Mouse (Mus musculus) neural tube, embryonic 13.5 days (tissue): ENCODE measurements around the gene Masp2. TPM values are rescaled to one million over a fixed set of nuclear protein-coding genes. Genes with fewer than 3 reads are reported as not detected.
A peak's percentile ranks its signal among the peaks of the same experiment; 100 is the strongest.

Experiments
- ATAC-seq: fragments of 200-750 bp; cut with Nextera tagmentation; 2 replicates; pipeline ENCODE4 v1.8.0; 2017; ENCODE audit warnings: low read depth, mild to moderate bottlenecking, moderate TSS enrichment, moderate library complexity
- H3K27ac ChIP-seq: fragments of 300-500 bp; sonication (generic); replicated peaks from 2 replicates; pipeline ENCODE4 v1.5.1; 2015; ENCODE audit warnings: moderate library complexity, mild to moderate bottlenecking, inconsistent platforms
- H3K27me3 ChIP-seq: fragments of 300-500 bp; sonication (generic); 2 replicates; pipeline ENCODE4 v1.6.1; 2015; ENCODE audit warnings: mild to moderate bottlenecking, inconsistent platforms
- H3K36me3 ChIP-seq: fragments of 300-500 bp; sonication (generic); 2 replicates; pipeline ENCODE4 v1.6.1; 2015; ENCODE audit warnings: mild to moderate bottlenecking, inconsistent platforms
- H3K4me1 ChIP-seq: fragments of 300-500 bp; sonication (generic); replicated peaks from 2 replicates; pipeline ENCODE4 v1.6.1; 2015; ENCODE audit warnings: inconsistent platforms
- H3K4me2 ChIP-seq: fragments of 300-500 bp; sonication (generic); 2 replicates; pipeline ENCODE4 v1.6.1; 2015; ENCODE audit warnings: inconsistent platforms, mild to moderate bottlenecking, moderate library complexity
- H3K4me3 ChIP-seq: fragments of 300-500 bp; sonication (generic); 2 replicates; pipeline ENCODE4 v1.5.1; 2015; ENCODE audit warnings: mild to moderate bottlenecking, inconsistent platforms
- H3K9ac ChIP-seq: fragments of 300-500 bp; sonication (generic); 2 replicates; pipeline ENCODE4 v1.6.1; 2015; ENCODE audit warnings: moderate library complexity, mild to moderate bottlenecking, inconsistent platforms
- H3K9me3 ChIP-seq: fragments of 300-500 bp; sonication (generic); 2 replicates; pipeline ENCODE4 v1.6.1; 2016; ENCODE audit warnings: inconsistent platforms
- WGBS: fragments of 180-500 bp; shearing (Covaris S2); methylation state at CpG from one replicate; pipeline ENCODE4 v1.1.7; 2015; 5-methylcytosine and 5-hydroxymethylcytosine counted together
- polyA plus RNA-seq: library from polyadenylated mRNA; unstranded; fragments of >200 nt; fragmentation: Nextera tagmentation; extraction: Ambion mirVana; gene quantifications from 2 replicates; pipeline ENCODE4 v1.2.1, GENCODE M21; 2015

Gene Masp2
- polyA plus RNA-seq, 1 experiment from 2014 or later: 1.1 TPM

GRCm38 (mm10) chr4:148644926-148645325 is 42.6 kb downstream of the Masp2 start:
- H3K9me3 ChIP-seq: no peaks in the 10 kb centered on the region
- no peak overlapping the region for H3K9ac ChIP-seq
- peaks cover 4% of the 10 kb centered on the region; the same call in 1 of the 2 replicates for H3K4me1 ChIP-seq
- WGBS: 90% methylated on average over 6 of the region's 6 CpGs
- no peak overlapping the region for H3K4me2 ChIP-seq
- H3K4me3 ChIP-seq: no peak overlapping the region
- no peak overlapping the region for H3K27ac ChIP-seq
- no peaks in the 10 kb centered on the region for H3K36me3 ChIP-seq
- H3K27me3 ChIP-seq: no peaks in the 10 kb centered on the region
- ATAC-seq: no peak

DNA sequence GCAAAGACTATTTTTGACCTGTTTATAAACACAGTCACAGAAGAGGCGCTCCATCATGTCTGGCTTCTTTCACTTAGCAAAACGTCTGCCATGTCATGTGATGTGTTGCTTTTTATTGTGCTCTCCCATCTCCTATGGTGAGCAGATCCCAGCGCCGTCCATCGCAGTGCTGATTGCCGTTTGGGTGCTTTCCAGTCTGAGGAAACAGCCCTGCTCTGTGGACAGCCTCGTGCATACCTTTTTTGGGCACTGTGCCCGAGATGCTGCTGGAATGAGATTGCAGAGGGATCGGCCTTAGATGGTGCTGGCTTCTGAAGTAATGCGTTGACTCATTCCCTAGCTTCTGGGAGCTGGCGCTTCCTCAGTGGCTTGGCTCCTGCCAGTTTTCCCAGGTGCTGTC is 44.3 kb downstream of the Masp2 start:
- WGBS: 63% methylated on average over 11 of the region's 11 CpGs
- Histone ChIP-seq H3K4me2 (no peak overlapping the region), H3K36me3 (no peaks in the 10 kb centered on the region), H3K27ac (no peak overlapping the region), H3K9ac (no peak overlapping the region), H3K9me3 (no peaks in the 10 kb centered on the region), H3K27me3 (no peaks in the 10 kb centered on the region), H3K4me1 (peaks cover 15% of the 10 kb centered on the region), H3K4me3 (no peak overlapping the region)
- ATAC-seq: no peak

- WGBS: 67% methylated on average over 3 of the region's 3 CpGs
- no peaks in the 10 kb centered on the region for H3K36me3 ChIP-seq
- H3K27me3 ChIP-seq: no peaks in the 10 kb centered on the region
- H3K4me2 ChIP-seq: no peak overlapping the region
- peaks cover 10% of the 10 kb centered on the region for H3K4me1 ChIP-seq
- H3K9ac ChIP-seq: no peak overlapping the region
- no peaks in the 10 kb centered on the region for H3K9me3 ChIP-seq
- no peak overlapping the region for H3K4me3 ChIP-seq
- H3K27ac ChIP-seq: no peak overlapping the region
- no peak for ATAC-seq
Observed at GRCm38 (mm10) chr4:148649309-148649708, 47.0 kb downstream of the Masp2 start.

DNA sequence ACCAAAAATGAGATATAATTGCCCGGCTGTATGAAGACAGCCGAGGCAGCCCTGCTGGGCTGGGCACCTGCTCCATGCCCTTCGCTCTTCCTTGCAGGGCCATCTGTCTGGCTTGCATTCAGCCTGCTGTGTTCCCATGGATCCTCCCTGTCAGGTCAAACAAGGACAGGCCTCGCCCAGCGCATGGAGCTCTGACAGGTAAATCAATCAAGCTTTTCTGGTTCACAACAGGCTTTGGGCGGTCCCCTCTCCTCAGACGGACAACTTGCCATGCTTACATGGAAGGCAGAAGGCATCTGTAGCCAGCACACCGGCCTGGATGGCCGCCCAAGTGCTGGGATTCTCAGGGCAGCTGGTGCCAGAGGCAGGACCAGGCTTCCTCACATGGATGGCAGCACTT is 48.7 kb downstream of the Masp2 start:
- Histone ChIP-seq H3K27me3 (no peaks in the 10 kb centered on the region), H3K4me2 (no peak overlapping the region), H3K4me1 (peaks cover 10% of the 10 kb centered on the region; the same call in 1 of the 2 replicates), H3K36me3 (no peaks in the 10 kb centered on the region), H3K9ac (no peak overlapping the region), H3K4me3 (no peak overlapping the region), H3K9me3 (no peaks in the 10 kb centered on the region), H3K27ac (0 out of 2 replicates have a peak overlapping the region, but pooled peaks have one; percentile 14)
- peak; percentile 81 for ATAC-seq
- 20% methylated on average over 9 of the region's 9 CpGs for WGBS

DNA sequence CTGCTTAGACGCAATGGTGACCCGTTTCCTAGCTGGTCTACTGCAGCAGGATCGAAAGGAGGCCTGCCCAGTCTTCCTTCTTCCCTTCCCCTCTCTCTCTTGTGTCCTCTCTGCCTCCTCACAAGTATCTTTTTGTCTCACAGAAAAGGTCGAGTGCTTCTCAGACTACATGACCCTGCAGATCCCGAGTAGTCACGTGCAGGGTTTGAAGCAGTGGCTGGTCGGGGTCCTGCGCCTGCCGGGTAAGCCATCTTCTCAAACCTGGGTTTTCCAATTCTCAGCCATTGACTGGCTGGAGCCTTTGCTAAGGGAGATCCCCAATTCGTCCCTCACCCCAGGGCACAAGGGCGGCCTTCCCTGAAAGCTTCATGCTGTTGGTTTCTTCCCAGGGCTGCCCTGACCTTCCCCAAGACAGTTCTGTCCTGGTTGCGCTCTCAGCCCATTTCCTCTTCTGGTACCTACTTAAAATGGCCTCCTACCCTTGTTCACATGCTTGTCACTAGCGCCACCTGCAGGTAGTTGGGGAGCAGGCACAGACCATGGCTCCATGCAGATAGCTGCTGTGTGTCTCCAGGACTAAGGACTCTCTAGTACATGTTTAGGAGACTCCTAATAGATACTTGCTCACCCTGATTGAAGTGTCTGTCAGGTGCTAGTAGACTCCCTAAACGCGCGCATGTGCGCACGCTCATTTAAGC is 52.5 kb downstream of the Masp2 start:
- H3K36me3 ChIP-seq: no peaks in the 10 kb centered on the region
- WGBS: 89% methylated on average over 18 of the region's 18 CpGs

GRCm38 (mm10) chr4:148656691-148657258 is 54.4 kb downstream of the Masp2 start:
- no peak overlapping the region for H3K27ac ChIP-seq
- H3K4me1 ChIP-seq: peaks cover 6% of the 10 kb centered on the region
- 0 out of 2 replicates have a peak, but pooled peaks cover 5% of the 10 kb centered on the region for H3K27me3 ChIP-seq
- no peak overlapping the region for H3K4me3 ChIP-seq
- ATAC-seq: no peak
- 34% methylated on average over 15 of the region's 15 CpGs for WGBS
- no peaks in the 10 kb centered on the region for H3K36me3 ChIP-seq
- H3K9ac ChIP-seq: no peak overlapping the region
- no peak overlapping the region for H3K4me2 ChIP-seq
- no peaks in the 10 kb centered on the region for H3K9me3 ChIP-seq

More for the DNA sequence above, 52.5 kb downstream of the Masp2 start:
- H3K27me3 ChIP-seq: 0 out of 2 replicates have a peak, but pooled peaks cover 5% of the 10 kb centered on the region
- no peak for ATAC-seq
- H3K9ac ChIP-seq: no peak overlapping the region
- H3K4me1 ChIP-seq: peaks cover 15% of the 10 kb centered on the region
- H3K27ac ChIP-seq: no peak overlapping the region
- no peaks in the 10 kb centered on the region for H3K9me3 ChIP-seq
- H3K4me2 ChIP-seq: no peak overlapping the region
- no peak overlapping the region for H3K4me3 ChIP-seq

- 85% methylated on average over 13 of the region's 13 CpGs for WGBS
- no peaks in the 10 kb centered on the region for H3K36me3 ChIP-seq
- H3K4me3 ChIP-seq: no peak overlapping the region
- no peak overlapping the region for H3K4me2 ChIP-seq
- 0 out of 2 replicates have a peak, but pooled peaks cover 5% of the 10 kb centered on the region for H3K27me3 ChIP-seq
- H3K9ac ChIP-seq: no peak overlapping the region
- no peaks in the 10 kb centered on the region for H3K9me3 ChIP-seq
- peaks cover 16% of the 10 kb centered on the region for H3K4me1 ChIP-seq
- no peak for ATAC-seq
- no peak overlapping the region for H3K27ac ChIP-seq
Observed at GRCm38 (mm10) chr4:148657776-148658175, 55.4 kb downstream of the Masp2 start.

- Histone ChIP-seq H3K9me3 (no peaks in the 10 kb centered on the region), H3K27ac (no peak overlapping the region), H3K9ac (no peak overlapping the region), H3K4me3 (no peak overlapping the region), H3K36me3 (no peaks in the 10 kb centered on the region), H3K4me2 (no peak overlapping the region), H3K4me1 (peaks cover 35% of the 10 kb centered on the region), H3K27me3 (peaks cover 12% of the 10 kb centered on the region)
- ATAC-seq: no peak
- WGBS: 38% methylated on average over 3 of the region's 3 CpGs
Observed at GRCm38 (mm10) chr4:148660174-148660573, 57.8 kb downstream of the Masp2 start.

DNA sequence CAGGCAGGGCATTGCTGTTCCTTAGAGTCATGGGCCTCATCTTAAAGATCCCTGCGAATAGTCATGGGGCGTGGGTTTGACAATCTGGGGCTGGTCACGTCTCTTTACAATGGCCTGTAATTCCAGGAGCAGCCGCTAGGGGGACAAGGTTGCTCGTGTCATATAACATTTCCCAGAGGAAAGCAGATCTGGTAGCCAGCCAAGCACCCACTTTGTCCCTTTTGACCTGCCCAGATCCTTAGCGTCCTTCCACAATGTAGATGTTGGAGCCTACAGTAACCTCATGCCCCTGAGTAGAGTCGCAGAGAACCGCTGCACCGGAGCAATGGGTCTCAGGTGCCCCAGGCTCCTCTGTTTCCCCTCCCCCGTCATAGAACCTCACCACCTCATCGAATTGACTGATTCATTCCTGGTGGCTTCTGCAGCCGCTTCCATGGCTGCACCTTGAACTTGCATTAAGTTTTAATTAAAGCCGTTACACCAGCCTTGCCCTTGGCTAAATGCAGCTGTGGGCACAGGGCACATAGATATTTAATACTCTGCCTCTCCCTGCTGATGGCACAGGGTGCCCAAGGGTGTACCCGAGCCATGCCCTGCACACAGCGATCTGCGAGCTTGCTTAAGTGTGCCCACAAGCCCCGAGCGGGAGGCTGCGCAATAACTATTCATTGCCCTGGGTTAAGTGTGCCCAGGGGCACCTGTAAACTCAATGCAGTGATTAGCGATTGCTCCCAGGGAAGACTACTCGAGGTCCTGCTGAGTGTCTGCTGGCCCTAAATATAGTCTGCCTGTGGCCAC is 60.0 kb downstream of the Masp2 start:
- no peak overlapping the region for H3K4me3 ChIP-seq
- 18% methylated on average over 21 of the region's 21 CpGs for WGBS
- peaks cover 30% of the 10 kb centered on the region for H3K4me1 ChIP-seq
- H3K27me3 ChIP-seq: peaks cover 9% of the 10 kb centered on the region
- peak overlapping the region; percentile 14; the same call in 1 of the 2 replicates for H3K27ac ChIP-seq
- H3K36me3 ChIP-seq: no peaks in the 10 kb centered on the region
- ATAC-seq: peak; percentile 74
- H3K4me2 ChIP-seq: peak overlapping the region; percentile 40
- no peak overlapping the region for H3K9ac ChIP-seq
- H3K9me3 ChIP-seq: no peaks in the 10 kb centered on the region

DNA sequence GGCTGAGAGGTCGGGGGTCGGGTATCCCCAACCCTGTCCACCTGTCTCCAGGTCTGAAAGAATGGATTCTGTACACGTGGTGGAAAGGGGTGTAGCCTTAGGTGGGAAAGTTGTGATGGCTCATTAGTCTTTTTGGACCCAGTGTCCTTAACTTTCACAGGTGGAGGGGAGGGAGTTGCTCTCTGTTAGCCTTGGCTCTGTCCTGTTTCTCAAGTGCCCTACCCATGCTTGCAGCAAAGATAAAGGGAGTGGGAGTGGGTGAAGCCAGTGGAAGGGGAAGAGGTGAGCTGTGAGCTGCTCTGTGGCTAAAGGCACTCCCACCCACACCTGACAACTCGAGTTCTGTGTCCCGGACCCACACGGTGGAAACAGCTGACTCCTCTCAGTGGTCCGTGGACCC is 61.0 kb downstream of the Masp2 start:
- peaks cover 6% of the 10 kb centered on the region for H3K27me3 ChIP-seq
- no peak for ATAC-seq
- no peak overlapping the region for H3K9ac ChIP-seq
- peaks cover 30% of the 10 kb centered on the region for H3K4me1 ChIP-seq
- no peaks in the 10 kb centered on the region for H3K36me3 ChIP-seq
- H3K27ac ChIP-seq: no peak overlapping the region
- no peaks in the 10 kb centered on the region for H3K9me3 ChIP-seq
- no peak overlapping the region for H3K4me3 ChIP-seq
- WGBS: 70% methylated on average over 7 of the region's 7 CpGs
- H3K4me2 ChIP-seq: no peak overlapping the region

DNA sequence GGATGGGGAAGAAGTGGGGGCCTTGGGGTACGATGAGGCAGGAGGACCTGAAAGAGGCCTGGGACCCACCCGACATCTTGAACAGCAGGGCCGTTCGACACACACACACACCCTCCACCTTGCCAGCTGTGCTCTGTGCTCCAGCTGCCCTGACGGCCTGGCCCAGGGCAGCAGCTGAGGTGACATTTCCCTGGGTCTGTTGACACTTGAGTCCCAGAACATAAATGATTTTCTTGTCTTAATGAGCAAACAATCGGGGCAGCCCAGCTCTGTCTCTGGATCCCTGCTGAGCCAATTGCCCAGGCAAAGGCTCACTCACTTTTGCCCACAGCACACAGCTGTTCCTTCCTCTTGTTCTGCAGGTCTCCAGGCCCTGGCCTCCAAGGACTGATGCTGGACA is 61.7 kb downstream of the Masp2 start:
- H3K27ac ChIP-seq: no peak overlapping the region
- H3K27me3 ChIP-seq: peaks cover 6% of the 10 kb centered on the region
- no peak for ATAC-seq
- no peak overlapping the region for H3K4me3 ChIP-seq
- no peak overlapping the region for H3K9ac ChIP-seq
- no peak overlapping the region for H3K4me2 ChIP-seq
- 44% methylated on average over 6 of the region's 6 CpGs for WGBS
- no peaks in the 10 kb centered on the region for H3K9me3 ChIP-seq
- peaks cover 30% of the 10 kb centered on the region for H3K4me1 ChIP-seq
- no peaks in the 10 kb centered on the region for H3K36me3 ChIP-seq
